In genomic region chr13:29482147-29482863, GRCm38 (mm10) we compare ENCODE assay signal across 21 mouse cellular contexts.
DNase-seq lines count a peak whose midpoint lies in the region; ATAC-seq and TF ChIP-seq lines count a peak whose summit lies in the region.
"Had no signal": no experiment of that assay in that cellular context is flagged by ENCODE, and none has a peak within 500 bp of the region (broad histone marks: within the 10 kb centered on the region; RNA-seq: fewer than 3 reads in every experiment).

No protein-coding gene starts in this region.

- 64% methylated on average over 9 of the region's 9 CpGs for WGBS in forebrain, embryonic 14.5 days
- 77% methylated on average over 9 of the region's 9 CpGs for whole genome bisulfite sequencing in forebrain, embryonic 12.5 days
- WGBS in hindbrain, embryonic 13.5 days = 72% methylated on average over 9 of the region's 9 CpGs
- whole genome bisulfite sequencing in hindbrain, postnatal 0 days = 61% methylated on average over 9 of the region's 9 CpGs
- 65% methylated on average over 9 of the region's 9 CpGs for WGBS in midbrain, embryonic 14.5 days
- 91% methylated on average over 9 of the region's 9 CpGs for WGBS in midbrain, embryonic 10.5 days

- H3K9ac ChIP-seq in forebrain, embryonic 14.5 days (ENCODE audit: low read length) = no peak overlapping the region
- H3K9ac ChIP-seq in forebrain, embryonic 12.5 days = no peak overlapping the region
- H3K9ac ChIP-seq in hindbrain, embryonic 13.5 days = no peak overlapping the region
- H3K9ac ChIP-seq in hindbrain, postnatal 0 days (replicated peaks; ENCODE audit: low read length) = no peak overlapping the region
- no peak overlapping the region for H3K9ac ChIP-seq in midbrain, embryonic 14.5 days (replicated peaks; ENCODE audit: low read length)
- H3K9ac ChIP-seq: embryonic facial prominence, embryonic 13.5 days; intestine, embryonic 15.5 days had no signal

- no peak overlapping the region for H3K27ac ChIP-seq in forebrain, embryonic 14.5 days (ENCODE audit: low read depth, low read length)
- no peak overlapping the region for H3K27ac ChIP-seq in forebrain, embryonic 12.5 days
- peak overlapping the region; percentile 35; the same call in 1 of the 2 replicates for H3K27ac ChIP-seq in hindbrain, embryonic 13.5 days
- H3K27ac ChIP-seq in hindbrain, postnatal 0 days = no peak overlapping the region
- no peak overlapping the region for H3K27ac ChIP-seq in midbrain, embryonic 14.5 days (replicated peaks; ENCODE audit: low read depth, low read length)
- H3K27ac ChIP-seq in midbrain, embryonic 10.5 days (replicated peaks) = no peak overlapping the region
- H3K27ac ChIP-seq: embryonic facial prominence, embryonic 13.5 days; heart, embryonic 10.5 days; intestine, embryonic 15.5 days had no signal

- peaks cover 5% of the 10 kb centered on the region for H3K4me1 ChIP-seq in forebrain, embryonic 14.5 days (ENCODE audit: control insufficient read depth, insufficient read depth, low read length)
- peaks cover 10% of the 10 kb centered on the region for H3K4me1 ChIP-seq in forebrain, embryonic 12.5 days
- peaks cover 9% of the 10 kb centered on the region for H3K4me1 ChIP-seq in hindbrain, embryonic 13.5 days (replicated peaks)
- H3K4me1 ChIP-seq in hindbrain, postnatal 0 days (ENCODE audit: insufficient read depth, low read length) = no peaks in the 10 kb centered on the region
- H3K4me1 ChIP-seq in midbrain, embryonic 14.5 days (ENCODE audit: control insufficient read depth, insufficient read depth, low read length) = 0 out of 2 replicates have a peak, but pooled peaks cover 3% of the 10 kb centered on the region
- peaks cover 6% of the 10 kb centered on the region for H3K4me1 ChIP-seq in midbrain, embryonic 10.5 days
- H3K4me1 ChIP-seq: embryonic facial prominence, embryonic 13.5 days; intestine, embryonic 15.5 days had no signal

- DNase-seq in forebrain, embryonic 14.5 days (ENCODE audit: low spot score) = peak; percentile 39
- DNase-seq in hindbrain, postnatal 0 days (ENCODE audit: low spot score) = no peak
- DNase-seq in midbrain, embryonic 14.5 days = peak; percentile 54
- DNase-seq in midbrain, embryonic 10.5 days (ENCODE audit: low spot score) = no peak
- no peak for DNase-seq in kidney, postnatal 14 days
- DNase-seq: adrenal gland, postnatal 10 days; B cell, adult 2 months; cerebellum, adult 18-20 months; cerebellum, adult 9-11 months; cerebellum, postnatal 36 days; gastrocnemius, postnatal 10 days; heart, adult 18-20 months; heart, postnatal 10 days; heart, postnatal 4 days had no signal

- no peaks in the 10 kb centered on the region for H3K27me3 ChIP-seq in forebrain, embryonic 14.5 days (replicated peaks; ENCODE audit: control insufficient read depth, insufficient read depth, low read length)
- no peaks in the 10 kb centered on the region for H3K27me3 ChIP-seq in forebrain, embryonic 12.5 days
- H3K27me3 ChIP-seq in hindbrain, embryonic 13.5 days = no peaks in the 10 kb centered on the region
- H3K27me3 ChIP-seq in hindbrain, postnatal 0 days (ENCODE audit: insufficient read depth, low read length) = no peaks in the 10 kb centered on the region
- no peaks in the 10 kb centered on the region for H3K27me3 ChIP-seq in midbrain, embryonic 14.5 days (ENCODE audit: control insufficient read depth, insufficient read depth, low read length)
- H3K27me3 ChIP-seq in midbrain, embryonic 10.5 days (ENCODE audit: low read depth, poor library complexity, severe bottlenecking) = no peaks in the 10 kb centered on the region
- H3K27me3 ChIP-seq: embryonic facial prominence, embryonic 13.5 days; intestine, embryonic 15.5 days had no signal

- no peak for TF ChIP-seq CTCF in hindbrain, postnatal 0 days (IDR thresholded peaks at IDR 0.05; ENCODE audit: low read depth)

- no peaks in the 10 kb centered on the region for H3K36me3 ChIP-seq in forebrain, embryonic 14.5 days (ENCODE audit: control insufficient read depth, insufficient read depth, low read length)
- H3K36me3 ChIP-seq in forebrain, embryonic 12.5 days (replicated peaks) = no peaks in the 10 kb centered on the region
- no peaks in the 10 kb centered on the region for H3K36me3 ChIP-seq in hindbrain, embryonic 13.5 days
- no peaks in the 10 kb centered on the region for H3K36me3 ChIP-seq in hindbrain, postnatal 0 days (ENCODE audit: insufficient read depth, low read length)
- H3K36me3 ChIP-seq in midbrain, embryonic 14.5 days (ENCODE audit: control insufficient read depth, insufficient read depth, low read length) = no peaks in the 10 kb centered on the region
- H3K36me3 ChIP-seq in midbrain, embryonic 10.5 days = no peaks in the 10 kb centered on the region
- H3K36me3 ChIP-seq: embryonic facial prominence, embryonic 13.5 days; G1E; heart, embryonic 10.5 days; intestine, embryonic 15.5 days had no signal

- H3K9me3 ChIP-seq in forebrain, embryonic 14.5 days (replicated peaks; ENCODE audit: control insufficient read depth, low read length) = no peaks in the 10 kb centered on the region
- H3K9me3 ChIP-seq in forebrain, embryonic 12.5 days = no peaks in the 10 kb centered on the region
- H3K9me3 ChIP-seq in hindbrain, embryonic 13.5 days = no peaks in the 10 kb centered on the region
- no peaks in the 10 kb centered on the region for H3K9me3 ChIP-seq in hindbrain, postnatal 0 days (ENCODE audit: low read length)
- H3K9me3 ChIP-seq in midbrain, embryonic 14.5 days (ENCODE audit: control insufficient read depth, low read length) = no peaks in the 10 kb centered on the region
- H3K9me3 ChIP-seq in midbrain, embryonic 10.5 days (replicated peaks) = no peaks in the 10 kb centered on the region
- H3K9me3 ChIP-seq: embryonic facial prominence, embryonic 13.5 days; G1E; heart, embryonic 10.5 days; intestine, embryonic 15.5 days had no signal

- no peak overlapping the region for H3K4me2 ChIP-seq in forebrain, embryonic 14.5 days (ENCODE audit: low read length)
- no peak overlapping the region for H3K4me2 ChIP-seq in forebrain, embryonic 12.5 days
- no peak overlapping the region for H3K4me2 ChIP-seq in hindbrain, embryonic 13.5 days
- no peak overlapping the region for H3K4me2 ChIP-seq in hindbrain, postnatal 0 days (ENCODE audit: low read depth, low read length)
- no peak overlapping the region for H3K4me2 ChIP-seq in midbrain, embryonic 14.5 days (ENCODE audit: low read length)
- H3K4me2 ChIP-seq: embryonic facial prominence, embryonic 13.5 days; intestine, embryonic 15.5 days had no signal

- no peak for ATAC-seq in forebrain, embryonic 14.5 days
- ATAC-seq in forebrain, embryonic 12.5 days (ENCODE audit: low FRiP score) = no peak
- no peak for ATAC-seq in hindbrain, embryonic 13.5 days (ENCODE audit: low FRiP score)
- ATAC-seq in hindbrain, postnatal 0 days = no peak
- no peak for ATAC-seq in midbrain, embryonic 14.5 days (ENCODE audit: low FRiP score, low TSS enrichment)
- ATAC-seq: CD4-positive, CD25-positive, alpha-beta regulatory T cell, adult 4 months; intestine, embryonic 15.5 days had no signal

- no peak overlapping the region for H3K4me3 ChIP-seq in forebrain, embryonic 14.5 days (ENCODE audit: low read depth, low read length)
- no peak overlapping the region for H3K4me3 ChIP-seq in forebrain, embryonic 12.5 days (replicated peaks)
- H3K4me3 ChIP-seq in hindbrain, embryonic 13.5 days = no peak overlapping the region
- H3K4me3 ChIP-seq in hindbrain, postnatal 0 days (ENCODE audit: low read length) = no peak overlapping the region
- no peak overlapping the region for H3K4me3 ChIP-seq in midbrain, embryonic 14.5 days (replicated peaks; ENCODE audit: low read depth, low read length)
- H3K4me3 ChIP-seq in midbrain, embryonic 10.5 days = no peak overlapping the region
- H3K4me3 ChIP-seq: embryonic facial prominence, embryonic 13.5 days; heart, embryonic 10.5 days; intestine, embryonic 15.5 days had no signal

Comparison
In these comparisons a context has a peak if more than half of its experiments do, and no peak if none do; other contexts are left out.
1. DNase-seq: peak in forebrain, embryonic 14.5 days (single experiment) and midbrain, embryonic 14.5 days (single experiment); none in hindbrain, postnatal 0 days (single experiment), midbrain, embryonic 10.5 days (single experiment) and kidney, postnatal 14 days (single experiment).